Mouse (Mus musculus) hindbrain, embryonic 16.5 days (tissue): ENCODE data around the gene Dnajc25. TPM values are rescaled to one million over a fixed set of nuclear protein-coding genes. Genes with fewer than 3 reads are reported as not detected.

Experiments used
- ATAC-seq: fragments of 200-750 bp; cut with Nextera tagmentation; 2 replicates; pipeline ENCODE4 v1.8.0; 2017; ENCODE audit warnings: moderate TSS enrichment, moderate library complexity
- H3K27ac ChIP-seq: fragments of 300-500 bp; sonication (generic); 2 replicates; pipeline ENCODE4 v1.5.1; 2014; ENCODE audit warnings: low read depth, mild to moderate bottlenecking, control low read depth, low read length, moderate library complexity
- H3K27me3 ChIP-seq: fragments of 300-500 bp; sonication (generic); replicated peaks from 2 replicates; pipeline ENCODE4 v1.6.1; 2014; ENCODE audit warnings: low read length; ENCODE audit not compliant: control insufficient read depth, insufficient read depth
- H3K36me3 ChIP-seq: fragments of 300-500 bp; sonication (generic); 2 replicates; pipeline ENCODE4 v1.6.1; 2014; ENCODE audit warnings: mild to moderate bottlenecking, low read length, moderate library complexity, mixed read lengths; ENCODE audit not compliant: control insufficient read depth, insufficient read depth
- H3K4me1 ChIP-seq: fragments of 300-500 bp; sonication (generic); 2 replicates; pipeline ENCODE4 v1.6.1; 2014; ENCODE audit warnings: low read depth, low read length; ENCODE audit not compliant: control insufficient read depth, insufficient read depth
- H3K4me2 ChIP-seq: fragments of 300-500 bp; sonication (generic); 2 replicates; pipeline ENCODE4 v1.6.1; 2014; ENCODE audit warnings: mild to moderate bottlenecking, low read length, control low read depth, moderate library complexity
- H3K4me3 ChIP-seq: fragments of 300-500 bp; sonication (generic); 2 replicates; pipeline ENCODE4 v1.5.1; 2014; ENCODE audit warnings: mild to moderate bottlenecking, low read length, control low read depth, moderate library complexity
- H3K9ac ChIP-seq: fragments of 300-500 bp; sonication (generic); 2 replicates; pipeline ENCODE4 v1.6.1; 2014; ENCODE audit warnings: low read depth, mild to moderate bottlenecking, control low read depth, low read length, moderate library complexity
- H3K9me3 ChIP-seq: fragments of 300-500 bp; sonication (generic); 2 replicates; pipeline ENCODE4 v1.6.1; 2014; ENCODE audit warnings: mild to moderate bottlenecking, low read length, moderate library complexity; ENCODE audit not compliant: control insufficient read depth
- WGBS: fragments of 180-500 bp; shearing (Covaris S2); extraction: QIAGEN DNeasy Blood & Tissue Kit; methylation state at CpG from one replicate; pipeline ENCODE4 v1.1.7; 2014; 5-methylcytosine and 5-hydroxymethylcytosine counted together
- polyA plus RNA-seq: library from polyadenylated mRNA; unstranded; fragments of >200 nt; fragmentation: Nextera tagmentation; extraction: Ambion mirVana; gene quantifications from 2 replicates; pipeline ENCODE4 v1.2.1, GENCODE M21; 2015

Gene Dnajc25
- polyA plus RNA-seq, 1 experiment from 2014 or later = 5.7 TPM

DNA sequence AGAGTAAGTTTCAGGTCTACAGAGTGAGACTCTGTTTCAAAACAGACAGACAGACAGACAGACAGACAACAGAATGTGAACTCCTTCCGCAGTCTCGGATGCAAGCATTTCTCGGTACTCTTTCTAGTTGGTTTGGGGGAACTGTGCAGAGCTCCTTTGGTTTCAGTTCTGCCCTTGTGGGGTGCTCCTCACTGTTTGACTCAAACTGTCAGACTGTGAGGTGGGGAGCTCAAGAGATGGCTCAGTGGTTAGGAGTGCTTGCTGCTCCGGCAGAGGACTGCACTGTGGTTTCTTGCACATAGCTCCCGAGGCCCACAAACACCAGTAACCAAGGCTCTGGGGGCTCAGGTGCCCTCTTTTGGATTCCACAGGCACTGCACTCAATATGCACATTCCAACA is 48.2 kb downstream of the Dnajc25 start:
- Histone ChIP-seq H3K9me3 (no peaks in the 10 kb centered on the region), H3K4me2 (no peak overlapping the region), H3K9ac (no peak overlapping the region), H3K4me1 (no peaks in the 10 kb centered on the region), H3K36me3 (peaks cover 16% of the 10 kb centered on the region), H3K4me3 (no peak overlapping the region), H3K27me3 (no peaks in the 10 kb centered on the region), H3K27ac (no peak overlapping the region)
- WGBS = 94% methylated on average over 5 of the region's 5 CpGs
- ATAC-seq = no peak

DNA sequence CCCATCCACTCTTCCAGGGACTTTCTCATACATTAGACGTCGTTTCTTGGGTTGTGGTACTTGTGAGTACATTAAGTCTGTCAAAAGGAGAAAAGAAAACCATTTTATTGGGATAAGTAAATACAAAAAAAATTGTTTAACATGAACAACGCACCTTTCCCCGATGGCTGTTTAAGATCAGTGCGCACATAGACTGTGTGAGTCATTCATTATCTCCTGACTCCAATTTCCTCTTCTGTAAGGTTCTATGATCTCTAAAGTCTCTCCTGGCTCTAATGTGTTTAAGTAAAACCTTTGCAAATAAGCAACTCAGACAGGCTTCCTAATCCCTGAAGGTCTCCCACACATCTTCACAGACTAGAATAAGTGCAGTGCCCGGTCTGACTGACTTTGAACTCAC is 49.0 kb downstream of the Dnajc25 start:
- H3K9me3 ChIP-seq = no peaks in the 10 kb centered on the region
- 92% methylated on average over 6 of the region's 6 CpGs for WGBS
- no peaks in the 10 kb centered on the region for H3K27me3 ChIP-seq
- no peak for ATAC-seq
- no peaks in the 10 kb centered on the region for H3K4me1 ChIP-seq
- peaks cover 16% of the 10 kb centered on the region for H3K36me3 ChIP-seq
- H3K27ac ChIP-seq = no peak overlapping the region
- H3K9ac ChIP-seq = no peak overlapping the region
- no peak overlapping the region for H3K4me2 ChIP-seq
- no peak overlapping the region for H3K4me3 ChIP-seq

DNA sequence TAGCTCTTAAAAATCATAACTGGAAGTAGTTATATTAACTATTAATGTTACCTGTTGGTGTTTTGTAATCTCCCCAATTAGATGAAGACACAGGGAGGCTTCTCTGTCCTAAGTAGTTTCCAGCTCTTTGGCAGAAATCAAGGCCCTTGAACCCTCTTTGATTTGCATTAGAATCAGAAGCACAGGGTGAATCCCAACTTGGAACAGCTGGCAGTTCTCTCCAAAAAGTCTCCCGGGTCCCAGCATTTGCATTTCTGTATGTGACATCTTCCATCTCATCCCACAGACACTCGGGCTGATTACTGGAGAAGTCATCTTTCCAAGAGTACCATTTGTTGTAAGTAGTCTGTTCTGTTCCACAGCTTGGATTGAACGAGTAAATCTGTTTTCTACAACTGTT is 52.4 kb downstream of the Dnajc25 start:
- Histone ChIP-seq H3K4me2 (no peak overlapping the region), H3K9ac (no peak overlapping the region), H3K4me1 (no peaks in the 10 kb centered on the region), H3K27me3 (no peaks in the 10 kb centered on the region), H3K4me3 (no peak overlapping the region), H3K36me3 (peaks cover 4% of the 10 kb centered on the region), H3K9me3 (no peaks in the 10 kb centered on the region), H3K27ac (no peak overlapping the region)
- WGBS = 19% methylated on average over 3 of the region's 3 CpGs
- no peak for ATAC-seq

DNA sequence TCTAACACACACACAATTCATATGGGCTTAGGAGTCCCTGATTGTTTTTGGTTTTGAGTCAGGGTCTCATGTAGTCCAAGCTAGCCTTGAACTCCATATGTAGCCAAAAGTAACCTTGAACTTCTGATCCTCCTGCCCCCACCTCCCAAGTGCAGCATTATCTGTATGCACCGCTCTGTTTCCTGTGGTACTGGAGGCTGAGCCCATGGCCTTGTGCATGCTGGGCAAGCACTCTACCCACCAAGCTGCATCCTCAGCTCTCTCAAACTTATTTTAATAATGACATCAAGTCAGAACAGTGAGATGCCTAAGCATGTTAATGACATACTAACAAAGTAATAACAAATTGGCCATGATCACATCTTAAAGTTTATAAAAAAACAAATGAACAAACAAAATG is 56.2 kb downstream of the Dnajc25 start:
- Histone ChIP-seq H3K4me3 (no peak overlapping the region), H3K27ac (no peak overlapping the region), H3K9ac (no peak overlapping the region), H3K36me3 (no peaks in the 10 kb centered on the region), H3K4me1 (no peaks in the 10 kb centered on the region), H3K27me3 (no peaks in the 10 kb centered on the region), H3K4me2 (no peak overlapping the region), H3K9me3 (no peaks in the 10 kb centered on the region)
- no peak for ATAC-seq
- 86% methylated on average over 1 of the region's 1 CpGs for WGBS

DNA sequence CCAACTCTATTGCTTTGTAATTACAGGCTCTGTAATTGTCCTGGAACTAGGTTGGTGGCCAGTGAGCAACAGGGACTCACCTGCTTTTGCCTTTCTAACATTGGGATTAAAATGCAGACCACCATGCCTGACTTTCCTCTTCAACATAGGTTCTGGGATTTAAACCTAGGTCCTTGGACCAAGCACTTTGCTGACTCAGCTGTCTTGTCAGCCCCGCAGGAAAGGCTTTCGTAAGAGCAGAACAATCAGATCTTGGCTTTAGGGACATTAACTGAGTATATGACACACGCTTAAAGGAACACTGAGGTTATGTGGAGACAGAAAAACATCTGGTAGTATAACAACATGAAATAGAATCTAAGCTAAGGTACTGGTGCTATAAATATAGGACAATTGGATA is 63.1 kb downstream of the Dnajc25 start:
- Histone ChIP-seq H3K27ac (no peak overlapping the region), H3K9me3 (no peaks in the 10 kb centered on the region), H3K36me3 (no peaks in the 10 kb centered on the region), H3K4me2 (no peak overlapping the region), H3K4me1 (no peaks in the 10 kb centered on the region), H3K4me3 (no peak overlapping the region), H3K9ac (no peak overlapping the region), H3K27me3 (no peaks in the 10 kb centered on the region)
- 87% methylated on average over 3 of the region's 3 CpGs for WGBS
- ATAC-seq = no peak

DNA sequence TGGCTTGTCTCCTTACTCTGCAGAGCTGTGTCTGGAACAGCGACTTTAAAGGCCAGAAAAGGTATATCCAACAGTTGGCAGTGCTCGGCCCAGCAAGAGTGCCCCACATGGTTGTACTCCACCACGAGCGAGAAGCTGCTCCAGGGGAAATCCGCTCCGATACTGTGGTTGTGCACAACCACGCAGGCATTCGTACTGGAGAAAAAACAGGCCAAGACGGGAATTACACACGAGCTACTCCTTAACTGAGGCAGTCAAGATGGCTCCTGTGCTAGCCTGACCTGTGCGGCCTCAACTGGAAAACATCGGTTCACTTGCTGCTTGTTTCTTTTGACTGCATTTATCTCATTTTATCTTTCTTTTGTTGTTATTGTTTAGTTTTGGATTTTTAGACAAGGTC is 67.7 kb downstream of the Dnajc25 start:
- no peak overlapping the region for H3K4me3 ChIP-seq
- H3K36me3 ChIP-seq = no peaks in the 10 kb centered on the region
- no peak for ATAC-seq
- 74% methylated on average over 12 of the region's 12 CpGs for WGBS
- no peaks in the 10 kb centered on the region for H3K4me1 ChIP-seq
- H3K27ac ChIP-seq = no peak overlapping the region
- no peaks in the 10 kb centered on the region for H3K9me3 ChIP-seq
- no peak overlapping the region for H3K4me2 ChIP-seq
- no peak overlapping the region for H3K9ac ChIP-seq
- H3K27me3 ChIP-seq = no peaks in the 10 kb centered on the region

DNA sequence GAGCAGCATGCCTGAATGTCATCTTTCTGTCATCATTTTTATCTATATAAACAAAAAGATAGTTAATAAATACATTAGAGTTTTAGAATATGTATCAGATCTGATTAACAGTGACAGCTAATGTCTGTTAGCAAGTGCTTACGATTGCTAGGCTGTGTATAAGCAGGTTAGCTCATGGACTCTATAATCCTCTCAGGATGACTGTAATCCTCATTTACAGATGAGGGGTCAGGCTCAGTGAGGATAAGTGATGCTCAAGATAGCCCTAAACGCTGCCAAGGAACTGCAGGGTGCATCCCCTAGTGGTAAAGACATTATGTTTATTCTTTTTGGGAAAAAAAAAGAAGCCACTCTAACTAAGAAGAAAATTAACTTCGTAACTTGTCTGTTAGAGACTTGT is 74.4 kb downstream of the Dnajc25 start:
- ATAC-seq = no peak

More for the DNA sequence above, 74.4 kb downstream of the Dnajc25 start:
- Histone ChIP-seq H3K27ac (no peak overlapping the region), H3K9me3 (no peaks in the 10 kb centered on the region), H3K4me3 (no peak overlapping the region), H3K9ac (no peak overlapping the region), H3K27me3 (no peaks in the 10 kb centered on the region), H3K36me3 (no peaks in the 10 kb centered on the region), H3K4me1 (no peaks in the 10 kb centered on the region), H3K4me2 (no peak overlapping the region)
- 51% methylated on average over 3 of the region's 3 CpGs for WGBS

Other genes with a start within 250 kb of the Dnajc25 start
- 0.11 TPM in 1 of 2 replicates, not detected in the other for gene Olfr267, start 207.3 kb upstream of the Dnajc25 start, polyA plus RNA-seq
- 29.0 and 31.1 TPM in 2 replicates for gene Ecpas, start 82.3 kb upstream of the Dnajc25 start, polyA plus RNA-seq
- 2.0 and 2.7 TPM in 2 replicates for gene Zkscan16, start 51.4 kb upstream of the Dnajc25 start, polyA plus RNA-seq
- 5.6 and 6.5 TPM in 2 replicates for gene Ptgr1, start 7.9 kb upstream of the Dnajc25 start, polyA plus RNA-seq
- gene Gm20503, start 8.1 kb downstream of the Dnajc25 start, polyA plus RNA-seq = 7.2 and 8.4 TPM in 2 replicates
- 178 and 197 TPM in 2 replicates for gene Gng10, start 40.0 kb downstream of the Dnajc25 start, polyA plus RNA-seq
- 0.04 and 0.05 TPM in 2 replicates for gene AI481877, start 143.9 kb downstream of the Dnajc25 start, polyA plus RNA-seq
- 14.3 and 15.8 TPM in 2 replicates for gene Ugcg, start 194.2 kb downstream of the Dnajc25 start, polyA plus RNA-seq